Mouse (Mus musculus): ENCODE results near the gene Gng8.

GRCm38 (mm10) chr7:16920150-16920579 is 28.6 kb downstream of the Gng8 start:
- TF ChIP-seq CTCF (conservative IDR thresholded peaks at IDR 0.05; ENCODE audit: low read length) (no peak), NANOG (IDR thresholded peaks at IDR 0.05; ENCODE audit: borderline replicate concordance, low read length) (no peak)

Measured in E14TG2a.4 (cell line).